Mouse (Mus musculus) layer of hippocampus, adult 18-20 months (tissue): ENCODE results near the gene Alkbh2. TPM values are rescaled to one million over a fixed set of nuclear protein-coding genes. Genes with fewer than 3 reads are reported as not detected.

Experiments used
- DNase-seq, 2 experiments: peaks; one replicate each; pipeline ENCODE4 v3.0.0; 2022; ENCODE audit warnings: low spot score in 2 of 2
- total RNA-seq, 2 experiments: library from RNA; stranded (reverse); gene quantifications; 2 replicates each; pipeline ENCODE4 v1.2.3; 2021

The Alkbh2 gene
- total RNA-seq, 2 experiments from 2014 or later = 4.6 TPM

DNA sequence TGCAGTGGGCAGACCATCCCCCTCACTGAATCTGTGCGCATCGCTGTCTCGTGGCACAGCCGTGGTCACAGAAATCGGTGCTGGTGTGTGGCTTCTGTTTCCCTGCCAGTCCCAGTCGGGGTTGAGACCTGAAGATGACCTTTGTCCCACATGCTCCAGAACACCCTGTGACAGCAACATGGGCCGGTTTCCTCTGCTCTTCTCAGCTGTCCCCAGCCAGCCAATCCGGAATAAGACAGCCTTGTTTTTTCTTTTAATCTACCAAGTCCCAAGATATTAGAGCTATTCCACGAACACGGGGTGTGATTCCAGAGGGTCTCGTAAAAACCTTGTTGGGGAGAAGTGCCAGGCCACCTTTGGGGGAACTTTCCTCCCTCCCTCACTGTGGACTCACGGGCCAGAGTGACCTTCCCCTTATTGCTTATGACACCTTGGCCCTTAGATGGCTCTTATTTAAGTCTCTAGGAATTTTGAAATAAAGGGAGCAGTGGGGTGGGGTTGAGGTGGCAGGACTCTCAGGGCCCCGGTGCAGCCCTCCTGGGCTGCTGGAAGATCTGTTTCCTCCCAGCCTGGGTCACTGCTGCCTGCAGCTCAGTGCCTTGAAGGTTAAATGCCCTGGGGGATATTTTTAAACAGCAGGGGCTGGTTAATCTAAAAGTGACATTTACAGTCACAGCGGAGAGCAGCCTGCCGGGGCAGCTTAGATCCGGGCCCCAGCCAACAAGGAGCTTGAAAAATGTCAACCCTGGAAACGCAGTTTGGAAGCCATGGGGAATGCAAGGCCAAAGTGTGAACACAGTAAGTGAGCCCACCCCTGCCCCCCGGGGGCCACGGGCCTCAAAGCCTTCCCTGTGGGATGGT is 18.2 kb upstream of the Alkbh2 start, which contains the start of gene Acacb:
TSS of gene Acacb (plus strand) at position 508 of the 861 bp plus-strand sequence.
- no peak for DNase-seq

DNA sequence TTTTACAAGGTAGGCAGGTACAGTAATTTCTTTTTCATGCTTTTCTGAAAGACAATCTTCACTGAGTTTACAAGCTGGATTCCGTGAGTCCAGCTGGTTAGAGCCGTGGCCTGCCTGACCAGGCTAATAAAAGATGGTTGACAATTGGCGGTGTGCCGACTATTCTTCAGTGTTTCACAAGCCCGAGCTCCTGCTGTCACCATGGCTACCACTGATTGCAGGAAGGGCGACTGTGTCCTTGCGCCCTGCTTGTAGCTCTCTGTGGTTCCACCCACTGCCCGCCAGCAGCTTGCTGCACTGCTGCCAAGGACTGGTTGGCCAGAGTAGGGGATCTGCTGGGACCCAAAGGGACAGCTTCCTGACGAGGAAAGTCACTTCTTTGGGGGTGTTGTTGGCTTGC is 11.2 kb upstream of the Alkbh2 start:
- DNase-seq = peak; percentile 40 to 79

DNA sequence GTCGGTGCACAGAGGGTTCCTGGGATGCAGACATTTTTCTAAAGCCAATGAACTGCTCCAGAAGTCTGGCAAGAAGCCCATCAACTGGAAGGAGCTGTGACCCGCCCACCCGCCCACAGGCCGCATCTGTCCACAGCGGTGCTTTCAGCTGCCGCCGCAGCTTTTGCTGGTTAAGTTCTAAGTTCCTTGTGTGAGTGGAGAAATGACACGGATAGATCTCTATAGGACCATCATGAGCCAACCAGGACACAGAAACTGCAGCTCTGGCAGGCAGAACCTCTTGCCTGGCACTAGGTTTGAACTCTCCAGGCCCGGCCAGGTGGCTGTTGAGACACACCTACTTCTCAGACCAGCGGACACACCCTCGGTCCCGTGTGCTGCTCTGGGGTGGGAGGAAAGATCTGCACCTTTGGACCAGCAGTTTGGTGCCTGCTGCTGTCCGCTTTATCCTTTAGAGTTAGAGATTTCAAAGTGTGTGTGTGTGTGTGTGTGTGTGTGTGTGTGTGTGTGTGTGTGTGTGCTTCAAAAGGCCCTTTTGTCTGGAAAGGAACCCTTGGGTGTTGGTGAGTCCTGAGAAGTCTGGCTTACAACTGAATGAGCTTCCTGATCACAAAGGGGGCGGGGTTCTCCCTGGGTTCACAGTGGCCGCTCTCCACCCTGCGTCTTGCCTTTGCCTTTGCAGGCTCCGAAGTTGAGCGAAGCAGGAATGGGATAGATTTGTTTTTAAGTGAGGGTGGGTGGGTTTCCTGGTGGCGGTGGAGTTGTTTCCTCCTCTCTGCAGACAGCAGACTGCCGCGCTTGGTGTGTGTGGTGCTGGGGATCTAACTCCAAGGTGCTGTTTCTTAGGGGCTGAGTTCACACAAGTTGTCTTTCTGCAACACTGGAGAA is 10.5 kb upstream of the Alkbh2 start:
- no peak for DNase-seq

DNA sequence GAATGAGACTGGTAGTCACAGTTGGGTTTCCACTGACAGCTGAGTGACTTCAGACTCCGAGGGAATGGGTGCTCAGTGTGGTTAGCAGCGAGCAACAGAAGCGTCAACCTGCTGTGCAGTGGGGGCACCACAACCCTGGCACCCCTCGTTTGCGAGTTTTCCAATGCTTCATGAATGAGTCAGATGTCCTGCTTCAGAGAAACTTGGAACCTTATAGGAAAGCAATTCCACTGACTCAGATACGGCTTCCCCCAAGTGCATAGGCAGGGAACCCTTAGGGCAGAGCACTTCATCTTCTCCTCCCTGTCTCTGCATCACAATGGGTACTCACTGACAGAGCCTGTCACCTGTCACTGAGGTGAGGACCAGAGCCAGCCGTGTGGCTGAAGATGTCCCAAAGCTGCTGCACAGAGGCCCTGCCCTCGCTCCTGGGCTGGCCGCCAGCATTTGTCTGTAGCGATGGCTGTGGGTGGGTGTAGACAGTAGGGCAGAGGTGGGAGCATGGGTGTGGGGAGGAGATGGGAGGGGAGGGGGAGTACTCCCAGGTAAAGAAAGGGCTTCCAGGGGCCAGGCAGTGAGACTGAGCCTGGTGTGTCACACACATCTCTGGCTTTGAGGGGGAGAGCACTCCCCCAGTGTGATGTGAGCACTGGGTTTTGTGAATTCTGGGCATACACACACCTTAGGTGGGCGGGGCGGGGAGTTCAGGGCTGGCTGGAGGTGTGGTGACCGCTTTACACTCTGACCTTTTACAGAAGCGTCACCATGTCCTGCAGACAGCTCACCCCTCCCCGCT is 9.7 kb upstream of the Alkbh2 start:
- DNase-seq = no peak

DNA sequence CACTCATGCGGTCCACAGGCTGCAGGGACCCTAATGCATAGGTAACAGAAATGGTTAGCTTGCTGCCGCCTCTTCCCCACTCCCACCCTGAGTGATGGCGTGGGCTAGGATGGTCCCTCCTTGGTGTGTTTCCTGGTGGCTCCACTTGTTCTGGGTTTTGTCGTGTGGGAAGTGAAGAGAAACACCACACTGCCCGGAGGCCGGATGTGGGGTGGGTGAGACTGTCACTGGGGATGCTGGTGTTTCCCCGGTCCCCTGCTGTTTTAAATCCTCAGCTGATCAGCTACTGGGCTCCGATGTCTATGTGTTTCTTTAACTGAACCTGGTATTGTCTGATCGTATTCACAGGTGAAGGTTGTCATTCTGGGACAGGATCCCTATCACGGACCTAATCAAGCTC is 7.5 kb upstream of the Alkbh2 start:
- no peak for DNase-seq

DNA sequence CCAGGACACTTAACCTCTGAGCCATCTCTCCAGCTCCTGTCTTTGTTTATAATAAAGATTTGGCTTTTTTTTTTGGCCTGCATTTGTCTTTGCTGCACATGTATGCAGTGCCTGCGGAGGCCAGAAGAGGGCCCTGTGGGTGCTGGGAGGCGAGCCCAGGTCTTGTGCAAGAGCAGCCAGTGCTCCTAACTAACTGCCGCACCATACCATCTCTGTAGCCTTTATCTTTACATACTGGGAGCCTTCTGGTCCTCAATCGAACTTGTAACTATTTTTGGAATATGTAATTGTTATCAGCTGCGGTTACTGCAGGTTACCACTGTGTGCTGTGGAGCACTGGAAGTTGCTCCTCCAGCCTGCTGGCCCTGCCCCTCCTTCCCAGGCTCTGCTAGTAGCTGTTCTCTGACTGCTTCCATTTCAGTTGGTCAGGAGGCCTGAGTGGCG is 6.1 kb upstream of the Alkbh2 start:
- DNase-seq = peak; percentile 35 to 63

DNA sequence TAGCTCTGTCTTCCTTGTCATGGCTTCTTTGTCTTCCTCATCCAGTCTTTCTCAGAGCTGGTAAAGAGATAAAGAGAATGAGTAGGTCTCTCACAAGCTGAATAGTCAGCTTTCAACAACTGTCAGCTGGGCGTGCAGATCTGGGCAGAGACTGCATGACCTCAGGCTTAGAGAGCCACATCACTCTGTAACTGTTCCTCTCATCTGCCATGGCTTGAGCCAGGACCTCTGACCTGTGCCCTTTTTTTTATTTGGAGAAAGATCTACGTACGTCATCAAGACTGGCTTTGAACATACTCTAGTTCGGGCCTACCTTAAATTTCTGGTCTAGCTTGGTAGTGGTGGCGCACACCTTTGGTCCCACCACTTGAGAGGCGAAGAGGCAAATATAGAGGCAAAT is 4.8 kb upstream of the Alkbh2 start:
- DNase-seq = no peak

DNA sequence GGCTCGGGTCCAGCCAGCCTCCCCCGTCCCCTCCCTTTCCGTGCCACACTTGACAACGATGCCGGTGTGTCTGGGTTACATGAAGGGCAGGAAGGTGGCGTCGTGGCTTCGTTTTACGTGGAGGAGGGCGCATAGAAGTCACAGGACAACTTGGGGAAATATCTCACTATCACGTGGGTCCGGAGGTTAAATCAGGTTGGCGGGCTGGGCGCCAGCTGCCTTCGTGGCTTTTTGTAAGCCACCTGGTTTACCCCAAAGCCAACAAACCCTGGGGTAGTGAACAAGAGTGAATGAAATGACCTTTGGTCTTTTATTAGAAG is 3.5 kb upstream of the Alkbh2 start:
- no peak for DNase-seq

DNA sequence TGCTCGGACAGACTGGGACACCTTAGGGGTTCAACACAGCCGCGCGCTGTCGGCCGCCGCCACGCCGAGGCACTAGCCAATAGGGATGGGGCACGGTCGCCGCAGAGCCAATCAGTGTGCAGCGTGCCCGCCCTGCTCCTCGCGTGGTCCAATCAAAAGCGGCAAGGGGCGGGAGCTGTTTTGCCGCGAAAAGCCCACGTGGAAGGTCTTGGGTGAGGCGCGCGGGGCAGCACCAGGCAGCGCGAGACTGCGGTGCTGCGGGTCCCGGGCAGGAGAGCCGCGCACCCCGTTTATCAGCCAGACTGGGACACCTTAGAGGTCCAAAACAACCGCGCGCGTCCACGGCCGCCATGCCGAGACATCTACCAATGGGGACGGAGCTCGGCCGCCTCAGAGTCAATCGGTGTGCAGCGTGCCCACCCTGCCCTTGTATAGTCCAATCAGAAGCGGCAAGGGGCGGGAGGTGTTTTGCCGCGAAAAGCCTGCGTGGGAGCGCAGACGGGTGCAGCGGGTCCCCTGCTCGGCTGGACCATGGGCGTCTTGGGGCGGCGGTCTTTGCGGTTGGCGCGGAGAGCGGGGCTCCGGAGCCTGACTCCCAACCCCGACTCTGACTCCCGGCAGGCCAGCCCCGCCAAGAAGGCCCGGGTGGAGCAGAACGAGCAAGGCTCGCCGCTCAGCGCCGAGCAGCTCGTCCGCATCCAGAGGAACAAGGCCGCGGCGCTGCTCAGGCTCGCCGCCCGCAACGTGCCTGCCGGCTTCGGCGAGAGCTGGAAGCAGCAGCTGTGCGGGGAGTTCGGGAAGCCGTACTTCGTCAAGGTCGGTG is 2.9 kb upstream of the Alkbh2 start:
- DNase-seq = peak; percentile 87 to 95

DNA sequence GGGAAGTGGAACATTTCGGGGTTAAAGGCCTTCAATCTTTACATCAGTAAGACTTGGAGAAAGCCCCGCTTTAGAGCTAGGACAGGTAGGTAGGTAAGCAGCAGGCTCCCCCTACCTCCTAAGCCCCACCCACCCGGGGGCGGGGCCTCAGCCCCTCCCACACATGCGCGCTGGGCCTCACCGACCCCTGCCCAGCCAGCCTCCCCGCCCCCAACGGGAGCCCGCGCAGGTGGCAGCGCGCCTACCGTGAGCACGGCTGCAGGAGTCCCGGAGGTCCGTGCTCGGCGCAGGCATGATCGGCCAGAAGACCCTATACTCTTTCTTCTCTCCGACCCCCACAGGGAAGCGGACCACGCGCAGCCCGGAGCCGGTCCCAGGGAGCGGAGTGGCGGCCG is 2.2 kb upstream of the Alkbh2 start, which contains the start of gene Ung:
TSS of gene Ung (plus strand) at position 176 of the 395 bp plus-strand sequence.
- DNase-seq = no peak

DNA sequence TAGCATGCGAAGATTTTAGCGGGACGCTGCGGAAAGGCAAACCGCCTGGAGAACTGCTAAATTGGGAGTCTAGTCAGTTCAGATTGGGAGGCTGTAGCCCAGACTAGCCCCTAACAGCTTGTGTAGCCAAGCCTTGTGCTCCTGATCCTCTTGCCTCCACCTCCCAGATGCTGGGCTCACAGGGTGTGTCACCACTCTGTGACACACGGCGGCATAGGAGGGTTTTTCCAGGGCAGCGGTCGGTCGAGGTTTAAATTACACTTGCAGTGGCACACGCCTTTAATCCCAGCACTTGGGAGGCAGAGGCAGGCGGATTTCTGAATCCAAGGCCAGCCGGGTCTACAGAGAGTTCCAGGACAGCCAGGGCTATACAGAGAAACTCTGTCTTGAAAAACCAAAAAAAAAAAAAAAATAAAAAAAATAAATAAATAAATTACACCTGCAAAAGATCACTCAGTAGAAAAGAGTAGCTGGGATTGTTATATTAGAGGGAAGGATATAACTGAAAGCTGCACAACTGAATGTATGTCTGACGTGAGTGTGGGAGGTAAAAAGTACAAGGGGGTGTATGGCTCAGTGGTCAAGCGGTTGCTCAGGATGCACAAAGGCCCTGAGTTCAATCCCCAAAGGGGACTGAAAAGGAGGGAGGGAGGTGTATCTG is 1.7 kb upstream of the Alkbh2 start:
- DNase-seq = no peak

DNA sequence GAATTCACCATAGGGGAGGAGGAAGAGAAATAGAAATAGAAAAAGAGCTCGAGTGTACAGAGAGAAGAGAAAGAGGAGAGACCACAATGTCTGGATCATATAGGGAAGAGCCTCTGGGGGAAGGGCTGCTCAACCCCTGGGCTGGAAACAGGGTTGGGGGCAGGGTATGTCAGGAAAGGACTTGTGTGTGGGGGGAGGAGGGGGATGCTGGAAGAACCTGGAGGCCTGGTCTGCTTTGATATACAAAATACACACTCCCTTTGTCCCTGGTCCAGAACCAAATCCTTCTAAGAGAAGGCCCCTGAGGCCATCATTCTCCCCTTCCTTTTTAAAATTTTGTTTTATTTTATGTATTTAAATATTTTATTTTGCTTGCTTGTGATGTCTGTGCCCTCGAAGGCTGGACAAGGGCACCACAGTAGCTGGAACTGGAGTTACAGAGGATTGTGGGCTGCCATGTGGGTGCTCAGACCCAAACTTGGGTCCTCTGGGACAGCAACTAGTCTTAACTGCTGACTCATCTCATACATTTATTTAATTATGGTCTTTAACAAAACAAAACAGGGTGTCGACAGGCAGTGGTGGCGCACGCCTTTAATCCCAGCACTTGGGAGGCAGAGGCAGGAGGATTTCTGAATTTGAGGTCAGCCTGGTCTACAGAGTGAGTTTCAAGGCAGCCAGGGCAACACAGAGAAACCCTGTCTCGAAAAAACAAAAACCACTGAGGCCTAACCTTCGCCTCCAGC is 1.3 kb downstream of the Alkbh2 start:
- no peak for DNase-seq

DNA sequence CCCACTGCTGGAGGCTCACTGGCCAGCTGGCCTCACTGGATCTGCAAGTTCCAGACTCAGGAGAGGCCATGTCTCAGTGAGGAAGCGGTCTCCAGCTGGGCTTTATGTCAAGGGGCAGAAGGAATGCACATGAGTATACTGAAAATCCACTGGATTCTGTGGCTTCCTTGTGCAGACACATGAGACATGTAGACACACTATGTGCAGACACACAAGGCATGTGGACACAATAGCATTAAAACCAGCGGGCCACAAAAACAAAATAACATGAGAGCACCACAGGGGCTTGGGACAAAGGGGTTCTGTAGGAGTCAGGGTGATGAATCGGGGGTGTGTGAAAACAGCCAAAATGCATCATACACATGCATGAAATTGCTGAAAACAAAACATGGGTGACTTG is 2.0 kb downstream of the Alkbh2 start:
- DNase-seq = no peak

DNA sequence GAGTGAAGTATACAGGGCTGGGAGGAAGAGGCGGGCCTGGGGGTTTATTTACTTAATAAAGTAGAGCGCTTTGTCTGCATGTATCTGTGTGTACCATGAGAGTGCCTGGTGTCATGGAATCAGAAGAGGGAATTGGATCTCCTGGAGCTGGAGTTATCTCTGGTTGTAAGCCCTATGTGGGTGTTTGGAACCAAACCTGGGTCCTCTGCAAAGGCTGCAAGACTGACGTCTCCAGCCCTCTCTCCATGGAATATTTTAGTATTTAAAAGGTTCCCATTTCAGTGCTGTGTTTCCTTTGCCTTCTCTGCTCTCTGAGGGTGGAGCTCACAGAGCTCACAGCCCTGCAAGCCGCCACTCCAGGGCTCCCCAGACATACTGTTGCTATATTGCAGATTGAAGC is 8.2 kb downstream of the Alkbh2 start:
- no peak for DNase-seq

DNA sequence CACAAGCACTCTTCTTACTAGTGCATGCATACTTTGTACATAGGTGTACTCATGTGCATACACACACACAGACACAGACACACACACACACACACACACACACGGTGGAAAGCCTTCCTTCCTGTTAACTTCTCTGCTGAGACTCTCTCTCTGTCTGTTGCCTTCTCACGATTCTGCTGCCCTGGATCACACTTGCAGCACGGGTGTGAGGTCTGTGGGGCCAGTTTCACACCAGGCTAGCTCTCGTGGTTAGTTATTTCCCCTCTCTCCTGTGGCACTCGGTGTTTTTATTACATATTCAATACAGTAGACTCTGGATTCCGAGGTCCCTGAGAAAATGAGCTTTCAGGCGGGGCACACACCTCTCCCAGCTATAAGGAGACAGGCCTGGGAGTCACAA is 11.4 kb downstream of the Alkbh2 start:
- DNase-seq = no peak

DNA sequence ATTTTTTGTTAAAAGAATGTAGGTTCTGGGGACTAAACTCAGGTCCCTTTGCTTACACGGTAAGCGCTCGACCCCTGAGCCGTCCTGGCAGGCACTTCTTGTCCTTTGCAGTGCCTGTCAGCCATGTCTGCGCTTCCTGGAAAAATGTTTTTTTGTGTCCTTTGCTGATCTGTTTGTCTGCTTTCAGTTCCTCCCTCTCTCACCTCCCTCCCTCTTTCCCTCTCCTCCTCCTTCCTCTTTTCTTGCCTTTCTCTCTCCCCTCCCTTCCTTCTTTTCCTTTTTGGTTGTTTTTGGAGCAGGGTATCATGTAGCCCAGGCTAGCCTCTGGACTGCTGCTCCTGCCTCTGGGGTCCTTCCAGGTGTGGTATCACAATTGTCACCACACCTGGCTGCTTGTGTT is 13.0 kb downstream of the Alkbh2 start:
- no peak for DNase-seq

DNA sequence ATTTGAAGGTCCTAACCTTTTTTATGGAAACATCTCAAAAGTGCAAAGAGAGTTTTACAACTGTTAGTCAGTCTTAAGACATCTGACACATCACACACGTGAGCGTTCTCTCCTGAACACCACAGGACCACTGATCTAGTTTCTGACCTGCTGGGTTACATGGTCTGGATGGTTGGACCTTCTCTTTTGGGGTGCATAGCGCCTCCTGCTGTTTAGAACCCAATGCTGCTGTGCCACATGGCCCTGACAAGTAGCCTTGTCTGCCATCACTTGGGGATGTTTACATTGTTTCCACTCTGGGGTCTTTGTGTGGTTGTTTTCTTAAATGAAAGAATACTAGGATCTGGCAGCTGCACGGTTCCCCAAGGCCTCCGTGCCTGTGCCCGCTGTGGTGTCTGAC is 14.7 kb downstream of the Alkbh2 start:
- no peak for DNase-seq

DNA sequence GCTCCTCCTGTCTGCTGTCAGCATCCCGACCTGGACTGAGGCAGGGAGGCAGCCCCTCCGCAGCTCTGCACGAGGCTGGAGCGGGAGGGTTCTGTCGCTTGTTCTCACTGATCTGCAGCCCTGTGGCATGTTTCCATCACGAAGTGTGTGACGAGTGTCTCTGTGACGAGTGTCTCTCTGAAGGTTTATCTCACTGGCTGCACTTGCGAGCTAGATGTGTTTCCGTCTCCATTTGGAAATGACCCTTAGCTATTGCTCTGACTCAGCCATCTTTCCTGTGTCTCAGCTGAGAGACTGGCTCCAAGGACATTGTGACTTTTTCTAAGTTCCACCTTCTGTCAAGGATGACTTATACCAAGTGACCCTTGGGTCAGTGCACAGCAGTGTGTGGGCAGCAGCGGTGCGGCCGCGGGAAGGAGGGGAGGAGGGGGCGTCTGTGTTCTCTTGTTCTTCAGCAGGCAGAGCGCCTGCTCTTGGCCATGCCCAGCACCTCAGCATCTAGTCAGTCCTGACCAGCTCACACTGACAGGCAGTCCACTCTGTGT is 21.6 kb downstream of the Alkbh2 start:
- DNase-seq = no peak

DNA sequence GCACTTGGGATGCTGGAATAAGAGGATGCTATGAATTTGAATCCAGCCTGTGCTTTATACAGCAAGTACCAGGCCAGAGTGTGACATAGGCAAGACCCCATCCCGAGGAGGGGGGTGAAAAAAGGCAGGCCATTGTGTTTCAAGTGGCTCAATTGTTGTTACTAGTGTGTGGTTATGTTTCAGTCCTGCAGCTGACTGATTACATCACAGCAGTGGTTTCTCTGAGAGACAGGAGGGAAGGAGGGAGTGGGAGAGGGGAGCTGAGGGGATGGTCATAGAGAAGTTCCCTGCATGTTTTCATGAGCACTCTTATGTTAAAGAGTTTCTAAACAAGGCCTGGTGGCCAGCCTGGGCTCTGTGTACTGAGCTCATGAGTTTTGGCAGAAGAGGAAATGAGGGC is 25.2 kb downstream of the Alkbh2 start:
- peak in 1 of 2 experiments; percentile 40 for DNase-seq
